Mouse (Mus musculus) E14TG2a.4 (cell line): ENCODE data around the gene Cdk2ap2.

ENCODE experiments used
- CTCF ChIP-seq: conservative IDR thresholded peaks from 2 replicates; pipeline ENCODE4 v1.5.1; 2014; ENCODE audit warnings: low read length
- POU5F1 ChIP-seq: IDR thresholded peaks from 2 replicates; pipeline ENCODE4 v1.6.1; 2014; ENCODE audit warnings: low read length, borderline replicate concordance

DNA sequence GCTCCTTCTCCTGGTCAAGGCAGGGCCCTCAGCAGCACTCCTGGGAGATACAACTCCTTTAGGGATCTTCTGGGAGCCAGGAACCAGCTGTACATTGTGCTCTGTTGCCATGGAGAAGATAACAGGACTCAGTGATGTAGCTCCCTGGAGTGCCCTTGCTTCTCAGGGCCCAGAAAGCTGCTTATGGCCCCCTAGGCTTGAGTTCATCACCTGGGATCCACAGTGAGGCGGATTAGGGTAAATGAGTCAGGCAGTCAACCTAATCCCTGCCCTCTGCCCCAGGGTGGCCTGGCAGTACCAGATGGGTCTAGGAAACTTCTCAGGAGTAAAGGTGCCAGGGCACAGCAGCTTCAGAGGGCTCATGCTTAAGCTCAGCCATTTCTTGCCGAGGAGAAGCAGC is 42.5 kb downstream of the Cdk2ap2 start, which contains the start of gene Gpr152:
- TF ChIP-seq CTCF (no peak), POU5F1 (no peak)
